Mouse (Mus musculus) gastrocnemius, postnatal 4 days (tissue): ENCODE measurements at regions not wholly inside any gene's neighbourhood (a gene's known extent, or its start where the extent isn't known, plus 50 kb on each side); places are given as distances from the start of the nearest gene placed in this dataset.

Experiments
- DNase-seq, 2 experiments: peaks; one replicate each; pipeline ENCODE4 v3.0.0; 2021 to 2022; ENCODE audit warnings: low spot score in 2 of 2, mixed read lengths in 2 of 2

DNA sequence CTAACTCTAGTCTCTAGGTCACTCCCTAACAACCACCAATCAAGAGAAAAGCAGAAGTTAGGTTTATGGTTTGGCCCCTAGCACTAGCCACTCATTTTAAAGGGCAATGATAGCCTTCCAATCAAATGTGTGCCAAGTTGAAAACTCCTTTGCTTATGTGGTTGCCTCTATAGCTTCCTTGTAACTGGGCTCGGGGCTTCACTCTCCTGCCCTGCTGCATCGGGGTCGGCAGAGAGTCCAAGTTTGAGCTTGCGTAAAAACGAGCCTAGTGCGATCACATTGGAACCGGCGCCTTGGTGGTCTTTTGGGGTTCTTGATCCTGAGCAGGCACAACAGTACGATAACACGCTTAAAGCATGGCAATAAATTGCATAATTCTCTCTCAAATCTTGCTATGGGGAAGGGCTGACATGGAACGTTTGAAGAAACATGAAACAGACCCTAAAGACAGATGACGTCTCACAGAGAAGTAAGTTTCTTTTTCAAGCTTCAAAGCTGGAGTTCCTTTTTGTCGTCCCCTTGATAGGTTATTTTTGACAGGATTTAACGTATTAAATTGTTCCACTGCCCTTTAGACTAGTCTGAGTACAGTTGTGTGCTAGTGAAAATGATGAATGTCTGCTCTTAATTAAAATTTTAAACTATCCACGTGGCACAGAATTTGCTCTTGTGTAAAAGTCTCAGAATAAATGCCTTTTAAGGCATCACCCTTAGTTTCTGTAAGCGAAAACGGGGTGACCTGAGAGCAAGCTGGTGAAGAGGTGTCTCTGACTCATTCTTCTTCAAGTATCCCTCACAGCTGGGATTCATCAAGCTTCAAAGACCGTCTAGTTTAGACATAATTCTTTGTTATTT, 52.0 kb downstream of the 4930426L09Rik start:
- DNase-seq, result no peak

DNA sequence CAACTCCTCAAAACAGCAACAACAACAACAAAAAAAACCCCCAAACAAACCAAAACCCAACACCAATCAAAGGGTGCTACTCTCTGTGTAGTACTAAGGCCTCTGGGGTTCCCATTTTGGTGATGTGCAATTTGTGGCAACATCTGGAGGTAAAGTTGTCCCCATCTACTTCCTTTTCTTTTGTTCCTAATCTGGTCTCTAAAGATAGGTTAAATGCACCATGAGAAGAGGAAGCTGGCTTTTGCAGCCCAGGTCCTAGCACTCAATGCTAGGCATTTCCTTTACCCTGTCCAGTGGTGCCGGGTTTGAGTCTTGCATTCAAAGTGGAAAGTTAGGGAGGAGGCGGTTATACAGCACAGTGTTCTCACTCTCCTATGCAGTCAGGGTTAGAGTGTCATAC, 57.4 kb downstream of the 4930426L09Rik start:
- DNase-seq, result no peak

DNA sequence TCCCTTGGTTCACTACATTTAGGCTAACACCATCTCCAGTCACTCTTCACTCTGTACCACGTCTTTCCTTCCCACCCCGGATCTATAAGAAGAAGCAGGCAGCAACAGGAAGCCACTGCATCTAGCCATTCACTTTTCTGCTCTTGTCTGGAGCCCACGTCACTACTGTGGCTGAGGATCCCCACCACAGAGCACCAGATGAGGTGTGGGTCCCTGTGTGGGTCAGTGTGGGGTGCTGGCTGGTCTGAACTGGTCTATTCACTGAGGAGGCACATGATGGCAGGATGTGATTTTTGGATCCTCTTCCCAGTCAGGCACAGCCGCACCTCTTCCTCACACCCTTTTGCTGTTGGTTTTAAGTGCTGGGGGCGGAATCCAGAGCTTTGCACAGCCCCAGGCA, 59.7 kb downstream of the 4930426L09Rik start:
- no peak for DNase-seq

DNA sequence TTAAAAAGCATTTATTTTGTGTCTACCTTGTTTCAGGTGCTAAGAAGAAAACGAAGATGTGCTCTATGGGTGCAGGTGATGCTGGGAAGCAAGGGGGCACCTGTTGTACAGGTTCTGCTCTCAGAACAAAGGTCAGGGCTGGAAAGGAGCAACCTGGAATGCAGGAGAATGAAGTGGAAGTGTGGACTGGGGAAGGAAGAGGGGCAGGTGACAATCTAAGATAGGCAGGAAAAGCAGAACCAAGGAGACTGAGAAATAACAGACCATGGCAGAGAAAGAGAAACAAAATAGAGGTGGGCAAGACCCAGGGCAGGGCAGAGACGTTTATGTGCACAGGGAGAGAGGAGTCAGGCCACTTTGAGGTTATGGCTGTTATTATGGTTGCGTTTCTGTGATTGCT, 60.6 kb downstream of the 4930426L09Rik start:
- DNase-seq, result no peak

DNA sequence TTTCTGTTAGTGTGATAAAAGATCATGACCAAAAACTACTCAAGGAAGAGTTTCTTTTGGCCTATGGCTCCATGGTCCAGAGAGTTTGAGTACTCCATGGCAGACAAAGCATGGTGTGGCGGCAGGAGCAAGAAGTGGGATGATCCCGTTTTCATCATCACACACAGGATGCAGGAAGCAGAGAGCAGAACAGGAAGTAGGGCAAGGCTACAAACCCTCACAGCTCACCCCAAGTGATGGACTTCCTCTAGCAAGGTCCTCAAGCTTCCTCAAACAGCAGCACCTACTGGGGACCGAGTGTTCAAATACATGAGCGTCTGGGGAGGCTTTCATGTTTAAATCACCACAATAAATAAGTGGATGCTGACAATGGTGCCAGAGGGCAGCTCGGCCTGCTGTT, 61.1 kb downstream of the 4930426L09Rik start:
- no peak for DNase-seq

DNA sequence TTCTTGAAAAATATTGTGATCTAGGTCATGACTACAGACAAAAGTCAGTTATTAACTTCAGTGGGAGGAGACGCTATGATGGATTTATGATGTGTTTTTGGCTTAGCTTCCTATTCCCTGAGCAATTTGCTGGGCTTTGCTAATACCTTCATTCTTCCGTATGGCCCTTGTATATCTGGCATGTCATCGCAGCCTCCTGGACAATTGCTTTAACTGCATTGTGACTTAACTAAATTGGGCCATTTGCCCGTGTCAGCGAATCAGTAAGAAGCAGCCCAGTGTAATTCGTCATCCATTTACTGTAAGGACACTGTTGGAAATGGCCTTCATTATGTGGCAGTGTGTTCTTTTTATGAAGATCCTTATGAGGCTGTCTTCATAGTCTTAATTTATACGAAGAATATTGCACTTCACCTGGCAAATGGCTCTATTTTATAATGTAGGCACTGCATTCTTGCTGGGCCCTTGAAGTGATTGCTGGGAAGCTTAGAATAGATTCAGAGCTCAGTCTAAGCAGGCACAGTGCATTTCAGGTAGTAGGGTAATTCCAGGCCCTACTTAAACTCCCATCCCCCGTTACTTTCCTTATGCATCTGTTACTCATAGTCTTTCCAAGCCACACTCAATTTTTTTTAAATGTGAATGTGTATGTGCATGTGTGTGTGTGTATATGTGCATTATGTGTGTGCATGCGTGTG, 62.2 kb downstream of the 4930426L09Rik start:
- DNase-seq, result no peak

DNA sequence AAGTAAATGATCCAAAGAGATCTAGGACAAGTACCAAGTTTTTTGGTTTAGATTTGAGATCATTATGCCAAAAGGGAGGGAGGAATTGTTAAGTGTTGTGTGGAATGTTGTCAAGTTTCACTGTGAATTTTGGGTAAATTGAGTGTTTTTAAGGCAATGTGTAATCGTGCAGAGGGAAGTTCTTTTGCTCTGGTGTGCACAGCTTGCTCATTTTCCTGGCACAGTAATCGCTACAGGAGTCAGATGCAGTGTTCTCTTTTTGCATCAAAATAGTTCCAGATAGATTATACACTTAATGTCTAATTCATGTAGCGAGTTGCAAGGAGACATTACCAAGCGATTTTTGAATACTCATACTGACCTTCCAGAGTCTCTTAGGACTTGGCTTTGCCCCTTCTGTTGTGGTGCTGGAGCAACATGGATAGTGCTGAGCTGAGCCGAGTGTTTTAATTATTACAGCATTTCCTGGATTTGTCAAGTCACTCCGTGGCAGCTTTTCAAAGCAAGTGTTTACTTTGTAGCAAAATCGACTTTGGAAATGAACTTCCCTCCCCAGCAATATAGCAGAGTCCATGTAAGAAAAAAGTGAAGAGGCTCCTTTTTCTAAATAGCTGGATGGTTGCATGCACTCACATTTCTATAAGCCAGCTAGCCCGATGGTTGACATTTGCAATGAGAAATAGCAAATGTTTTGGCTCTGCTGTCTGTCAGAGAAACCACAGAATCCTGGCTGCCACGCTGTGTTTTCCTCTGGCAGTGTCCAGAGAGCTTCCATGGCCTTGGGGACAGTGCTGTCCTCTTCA, 66.6 kb downstream of the 4930426L09Rik start:
- DNase-seq, result peak in 1 of 2 experiments; percentile 13

DNA sequence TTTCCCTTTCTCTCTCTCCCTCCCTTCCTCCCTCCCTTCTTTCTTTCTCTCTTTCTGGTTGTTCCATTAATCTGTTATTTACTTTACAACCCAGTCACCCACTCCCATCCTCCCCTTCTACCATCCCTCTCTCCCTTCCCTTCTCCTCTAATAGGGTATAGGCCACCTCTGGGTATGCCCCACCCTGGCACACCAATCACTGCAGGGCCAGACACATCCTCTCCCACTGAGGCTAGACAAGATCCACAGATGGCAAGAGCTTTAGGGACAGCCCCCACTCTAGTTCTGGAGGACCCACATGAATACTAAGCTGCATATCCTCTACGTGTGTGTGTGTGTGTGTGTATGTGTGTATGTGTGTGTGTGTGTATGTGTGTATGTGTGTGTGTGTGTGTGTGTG, 67.4 kb downstream of the 4930426L09Rik start:
- no peak for DNase-seq

DNA sequence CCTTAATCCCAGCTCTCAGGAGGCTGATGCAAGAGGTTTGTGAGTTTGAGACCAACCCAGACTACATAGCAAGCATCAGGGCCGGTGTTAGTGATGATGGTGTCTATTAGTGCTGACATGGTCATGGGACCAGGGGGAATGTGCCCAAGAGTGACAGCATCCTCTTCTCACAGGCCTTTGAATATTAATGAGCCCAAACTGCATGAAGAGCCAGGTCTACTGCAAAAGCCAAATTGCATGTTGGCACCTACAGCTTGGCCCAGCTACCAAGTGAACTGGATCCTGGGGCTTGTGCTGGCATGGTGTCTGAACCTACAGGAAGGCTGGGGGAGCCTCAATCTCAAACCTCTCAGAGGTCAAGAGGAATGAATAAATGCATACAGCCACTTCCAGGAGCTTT, 70.0 kb downstream of the 4930426L09Rik start:
- no peak for DNase-seq

DNA sequence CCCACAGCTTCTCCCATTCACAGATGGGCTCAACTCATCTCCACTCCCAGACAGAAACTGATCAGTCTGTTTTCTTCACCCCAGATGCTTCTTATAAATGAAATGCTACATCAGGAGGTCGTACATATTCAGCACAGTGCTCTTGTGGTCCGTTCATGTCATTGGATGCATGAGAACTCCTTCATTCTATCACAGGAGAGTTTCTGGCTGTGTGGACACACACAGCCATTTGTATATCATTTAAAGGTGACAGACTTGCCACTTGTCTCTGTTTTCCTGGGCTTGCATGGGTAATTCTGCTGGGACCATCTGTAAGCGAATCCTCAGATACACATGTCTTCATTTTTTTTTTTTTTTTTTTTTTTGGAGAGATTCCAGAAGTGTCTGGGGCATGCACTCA, 85.7 kb downstream of the 4930426L09Rik start:
- DNase-seq, result no peak

DNA sequence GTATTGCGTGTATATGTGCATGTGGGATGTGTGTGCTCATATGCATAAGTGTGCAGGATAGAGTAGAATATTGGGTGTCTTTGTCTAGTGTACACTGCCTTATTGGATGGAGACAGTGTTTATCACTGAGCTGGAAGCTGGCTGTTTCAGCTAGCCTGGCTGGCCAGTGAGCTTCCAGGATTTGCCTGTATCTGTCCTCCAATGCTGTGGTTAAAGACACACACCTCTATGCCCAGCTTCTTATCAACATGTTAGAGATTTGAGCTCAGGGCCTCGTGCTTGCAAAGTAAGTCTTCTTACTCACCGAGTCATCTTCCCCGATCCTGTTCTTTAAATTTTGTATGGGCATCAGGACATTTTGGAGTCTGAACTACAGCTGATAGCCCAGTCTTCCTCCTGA, 87.0 kb downstream of the 4930426L09Rik start:
- no peak for DNase-seq

DNA sequence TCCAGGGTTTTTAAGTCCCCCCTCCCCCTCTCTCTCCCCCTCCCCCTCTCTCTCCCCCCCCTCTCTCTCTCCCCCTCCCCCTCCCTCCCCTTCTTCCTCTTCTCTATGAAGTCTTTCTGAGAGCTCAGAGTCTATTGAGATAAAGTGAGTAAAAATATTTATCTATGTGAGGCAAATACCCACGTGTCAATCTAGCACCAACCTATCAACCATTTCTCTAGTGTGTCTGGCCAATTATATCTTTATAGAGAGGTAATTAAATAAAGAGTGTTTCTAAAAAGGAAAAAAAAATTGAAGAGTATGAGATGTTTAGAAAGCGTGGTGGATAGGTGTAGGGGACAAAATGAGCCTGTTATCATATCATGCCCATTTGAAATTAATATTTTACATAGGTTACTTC, 88.0 kb downstream of the 4930426L09Rik start:
- DNase-seq, result no peak

DNA sequence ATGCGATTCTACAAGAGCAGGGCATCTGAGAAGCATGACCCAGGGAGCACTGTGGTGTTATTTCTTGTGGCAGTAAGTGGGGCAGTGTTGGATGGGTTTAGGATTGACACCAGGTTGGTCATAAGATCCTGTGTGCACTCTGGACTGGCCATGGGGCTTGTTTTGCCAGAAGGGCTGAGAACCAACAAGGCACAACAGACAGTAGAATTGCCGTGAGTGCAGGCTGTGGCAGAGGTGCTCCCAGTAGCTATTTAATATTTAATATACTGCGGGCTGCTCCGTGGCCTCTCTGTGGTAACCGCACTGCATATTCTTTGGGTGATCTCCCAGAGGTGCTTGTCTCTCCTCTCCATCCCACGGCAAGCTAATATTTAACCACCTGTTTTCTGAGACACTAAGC, 88.5 kb downstream of the 4930426L09Rik start:
- DNase-seq, result no peak

DNA sequence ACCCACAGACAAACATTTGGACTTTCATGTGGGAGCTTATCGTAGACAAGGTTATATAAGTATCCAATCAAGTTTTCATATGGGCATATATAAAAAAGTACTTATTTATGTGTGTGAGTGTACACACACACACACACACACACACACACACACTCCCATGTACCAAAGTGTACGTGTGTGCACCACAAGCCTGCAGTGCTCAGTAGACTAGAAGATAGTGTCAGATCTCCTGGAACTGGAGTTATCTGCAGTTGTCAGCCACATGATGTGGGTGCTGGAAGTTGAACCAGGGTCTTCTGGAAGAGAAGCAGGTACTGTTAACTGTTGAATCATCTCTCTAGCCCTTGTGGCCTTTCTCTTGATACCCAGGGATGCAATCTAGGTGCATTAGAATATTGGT, 99.7 kb upstream of the Armc3 start:
- DNase-seq, result no peak

DNA sequence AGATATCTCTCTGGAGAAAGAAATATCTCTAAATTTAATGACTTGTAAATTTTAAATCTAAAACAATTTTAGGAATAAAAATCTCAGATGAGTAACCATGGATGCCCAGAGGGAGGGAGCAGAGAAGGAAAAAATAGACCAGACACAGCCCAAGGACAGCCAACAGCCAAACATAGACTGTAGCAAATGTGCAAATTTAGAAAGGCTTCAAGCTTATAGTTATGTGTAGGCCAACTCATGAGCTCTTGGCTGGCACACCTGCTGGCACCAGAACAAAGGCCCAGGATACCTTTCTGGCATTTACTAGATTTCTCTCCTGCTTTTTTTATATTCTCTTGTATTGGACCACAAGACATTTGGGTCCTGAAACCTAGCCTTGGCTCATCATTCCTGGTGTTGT, 90.3 kb upstream of the Armc3 start:
- DNase-seq, result no peak

DNA sequence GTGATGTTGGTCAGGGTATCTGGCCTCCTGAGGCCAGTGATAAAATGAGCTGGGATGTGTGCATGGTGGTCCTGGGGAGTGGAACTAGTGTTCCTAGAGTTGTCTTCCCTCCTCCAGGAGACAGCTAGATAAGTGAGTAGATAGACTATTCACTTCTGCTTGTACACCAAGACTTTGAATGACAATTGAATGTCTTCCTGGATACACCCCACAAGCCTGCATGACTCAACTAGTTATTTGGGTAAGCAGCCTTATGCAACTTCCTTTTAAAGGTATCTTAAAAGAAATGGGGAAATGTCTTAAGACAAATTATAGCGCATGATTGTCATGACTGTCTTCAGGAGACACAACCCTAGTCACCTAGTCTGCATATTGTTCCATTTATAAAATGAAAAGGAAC, 79.2 kb upstream of the Armc3 start:
- DNase-seq, result no peak

DNA sequence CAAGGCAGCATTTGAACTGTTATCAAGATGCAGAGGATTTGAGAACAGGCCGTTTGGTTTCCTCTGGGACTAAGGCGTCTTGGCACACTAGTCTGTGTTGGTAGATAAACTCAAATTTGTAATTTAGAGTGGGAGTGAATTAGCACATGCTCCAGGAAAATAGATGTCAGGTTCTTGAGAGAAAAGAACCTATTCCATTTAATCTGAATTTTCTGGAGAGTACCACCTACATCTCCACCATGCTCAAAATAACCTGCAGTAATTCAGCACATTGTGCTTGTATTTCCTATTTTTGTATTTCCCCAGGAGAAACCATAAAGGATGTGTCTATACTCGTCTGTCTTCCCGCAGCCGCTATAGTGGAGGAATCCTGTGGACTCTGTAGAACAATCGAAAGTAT, 66.2 kb upstream of the Armc3 start:
- DNase-seq, result no peak

DNA sequence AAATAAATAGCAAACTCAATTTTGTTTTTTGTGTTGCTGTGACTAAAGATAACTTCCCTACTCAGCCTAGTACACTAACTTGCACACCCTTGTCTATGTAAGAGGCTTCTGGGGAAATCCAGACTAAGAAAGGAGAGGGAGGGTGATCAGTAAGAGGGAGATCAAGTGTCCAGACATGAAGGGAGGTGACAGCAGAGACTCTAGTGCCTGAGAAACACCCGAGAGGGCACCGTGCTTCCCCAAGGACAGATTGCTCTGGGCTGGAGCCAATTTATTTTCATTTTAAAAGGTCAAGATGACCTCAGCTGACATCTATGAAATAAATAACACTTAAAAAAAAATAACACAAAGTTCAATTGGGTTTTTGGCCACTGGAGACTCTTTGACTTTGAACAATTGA, 56.5 kb upstream of the Armc3 start:
- DNase-seq, result no peak

DNA sequence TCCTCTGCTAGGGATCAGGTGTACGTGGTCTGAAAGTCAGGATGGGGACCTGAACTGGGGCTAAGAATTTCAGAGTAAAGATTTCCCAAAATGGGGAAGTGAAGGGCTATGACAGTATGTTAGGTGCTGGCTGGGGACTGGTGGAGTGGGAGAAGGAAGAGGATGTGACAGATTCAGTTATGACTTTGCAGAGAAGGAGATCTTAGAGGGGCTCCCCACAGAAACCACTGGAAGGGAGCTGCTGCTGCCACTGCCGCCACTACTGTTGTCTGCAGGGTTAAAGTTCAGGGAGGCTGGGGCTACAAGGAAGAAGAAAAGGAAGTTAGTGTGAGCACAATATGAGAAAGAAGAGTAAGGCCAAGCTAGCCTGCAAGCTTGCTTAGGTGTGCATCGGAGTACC, 53.7 kb upstream of the Armc3 start:
- no peak for DNase-seq

DNA sequence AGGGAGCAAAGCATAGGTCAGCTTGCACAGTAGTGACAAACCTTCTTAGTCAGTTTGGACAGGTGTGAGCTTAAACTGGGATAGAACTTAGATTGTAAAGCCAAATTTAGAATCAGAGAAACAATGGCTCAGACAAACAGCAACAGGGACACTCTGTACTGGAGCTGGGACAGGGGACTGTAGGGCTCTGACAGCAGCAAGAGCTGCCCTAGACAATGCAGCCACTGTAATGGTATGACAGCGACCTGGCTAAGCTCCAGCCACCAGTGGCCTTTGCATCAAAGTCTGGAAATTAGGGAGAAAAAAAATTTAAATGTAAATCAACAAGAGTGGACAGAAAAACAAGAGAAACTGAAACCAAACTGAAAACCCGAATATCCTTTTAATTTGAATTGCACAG, 53.2 kb upstream of the Armc3 start:
- no peak for DNase-seq

DNA sequence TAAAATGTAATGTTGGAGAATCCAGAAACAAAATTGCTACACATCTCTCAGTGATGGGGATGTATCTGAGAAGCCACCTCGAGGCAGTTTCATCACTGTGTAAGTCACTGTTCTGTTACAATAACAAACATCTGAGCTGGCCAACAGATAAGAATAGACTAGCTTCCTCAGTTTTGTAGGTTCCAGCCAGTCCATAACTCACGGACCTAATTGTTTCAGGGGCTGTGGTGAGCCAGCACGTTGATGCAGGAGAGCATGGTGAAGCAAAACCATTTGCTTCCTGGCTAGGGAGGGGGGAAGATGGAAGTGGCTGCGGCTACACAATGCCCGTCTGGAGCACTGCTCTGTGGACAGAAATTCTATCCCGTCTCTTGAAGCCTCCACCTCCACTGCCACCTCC, 52.8 kb upstream of the Armc3 start:
- no peak for DNase-seq

DNA sequence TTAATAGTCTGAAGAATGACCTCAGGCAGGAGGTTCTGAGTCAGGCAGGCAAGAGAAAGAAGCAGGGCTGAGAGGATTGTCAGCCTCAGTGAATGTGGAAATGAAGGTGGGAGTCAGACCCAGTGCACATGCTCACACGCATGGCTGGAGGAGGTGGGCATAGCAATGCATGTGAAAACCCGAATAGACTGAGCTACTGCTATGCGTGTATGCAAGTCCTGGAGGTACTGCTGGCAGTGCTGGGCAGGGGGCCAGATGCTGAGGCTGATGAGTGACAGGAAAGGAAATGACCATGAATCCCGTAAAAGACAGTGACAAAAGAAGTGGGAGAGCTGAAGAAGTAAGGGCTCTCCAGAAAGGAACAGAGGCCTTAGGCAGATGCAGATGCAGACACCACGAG, 50.3 kb upstream of the Armc3 start:
- DNase-seq, result no peak
